Mouse (Mus musculus) lung, postnatal 0 days (tissue): ENCODE measurements around the gene Cfap73.

Experiments used
- CTCF ChIP-seq: IDR thresholded peaks from 2 replicates; pipeline ENCODE4 v1.5.1; 2016; ENCODE audit warnings: antibody characterized with exemption, mild to moderate bottlenecking
- EP300 ChIP-seq: IDR thresholded peaks from 2 replicates; pipeline ENCODE4 v1.6.1; 2016; ENCODE audit warnings: antibody characterized with exemption, mild to moderate bottlenecking, control low read depth

DNA sequence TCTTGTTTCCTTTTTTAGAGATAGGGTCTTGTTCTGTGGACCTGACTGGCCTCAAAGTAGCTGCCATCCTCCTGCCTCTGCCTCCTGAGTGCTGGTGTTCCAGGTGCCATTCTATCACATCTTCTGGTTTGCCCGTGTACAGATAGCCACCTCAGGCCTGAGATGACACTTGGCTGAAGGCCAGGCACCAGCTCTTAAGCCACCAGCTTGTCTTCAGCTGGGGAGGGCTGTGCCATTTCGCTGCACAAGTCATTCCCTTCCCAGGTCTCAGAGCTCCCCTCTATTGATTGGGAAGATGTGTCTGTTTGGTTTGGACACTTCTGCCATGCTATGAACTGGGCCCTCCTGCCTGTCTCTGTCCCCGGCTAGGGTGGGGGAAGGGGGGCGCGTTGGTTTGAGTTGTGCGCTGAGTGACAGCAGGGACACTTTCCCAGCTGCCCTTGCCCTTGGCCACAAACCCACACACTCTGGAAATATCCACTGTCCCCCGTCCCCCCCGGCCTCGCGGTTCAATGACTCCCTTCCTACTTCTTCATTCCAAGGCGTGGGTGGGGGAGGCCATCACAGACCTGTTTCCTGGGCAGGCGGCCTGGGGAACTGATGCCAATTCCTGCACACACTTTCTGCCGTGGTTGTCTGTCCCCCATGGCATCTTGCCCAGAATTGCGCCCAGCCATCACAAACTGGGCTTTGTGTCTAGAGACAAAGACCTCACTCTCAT, 9.5 kb upstream of the Cfap73 start:
- no peak for TF ChIP-seq CTCF
- TF ChIP-seq EP300 = no peak
